Mouse (Mus musculus) layer of hippocampus, postnatal 14 days (tissue): ENCODE measurements at regions not wholly inside any gene's neighbourhood (a gene's known extent, or its start where the extent isn't known, plus 50 kb on each side); places are given as distances from the start of the nearest gene placed in this dataset.

ENCODE experiments used
- DNase-seq, 2 experiments: peaks; one replicate each; pipeline ENCODE4 v3.0.0; 2021 to 2022; ENCODE audit warnings: low spot score in 2 of 2, mixed read lengths in 1 of 2

- no peak for DNase-seq
These were observed 309.2 kb upstream of the Aco1 start for GRCm38 (mm10) chr4:39833634-39834033.
